Mouse (Mus musculus): Measurements from ENCODE around the gene Skida1.

The Skida1 gene

DNA sequence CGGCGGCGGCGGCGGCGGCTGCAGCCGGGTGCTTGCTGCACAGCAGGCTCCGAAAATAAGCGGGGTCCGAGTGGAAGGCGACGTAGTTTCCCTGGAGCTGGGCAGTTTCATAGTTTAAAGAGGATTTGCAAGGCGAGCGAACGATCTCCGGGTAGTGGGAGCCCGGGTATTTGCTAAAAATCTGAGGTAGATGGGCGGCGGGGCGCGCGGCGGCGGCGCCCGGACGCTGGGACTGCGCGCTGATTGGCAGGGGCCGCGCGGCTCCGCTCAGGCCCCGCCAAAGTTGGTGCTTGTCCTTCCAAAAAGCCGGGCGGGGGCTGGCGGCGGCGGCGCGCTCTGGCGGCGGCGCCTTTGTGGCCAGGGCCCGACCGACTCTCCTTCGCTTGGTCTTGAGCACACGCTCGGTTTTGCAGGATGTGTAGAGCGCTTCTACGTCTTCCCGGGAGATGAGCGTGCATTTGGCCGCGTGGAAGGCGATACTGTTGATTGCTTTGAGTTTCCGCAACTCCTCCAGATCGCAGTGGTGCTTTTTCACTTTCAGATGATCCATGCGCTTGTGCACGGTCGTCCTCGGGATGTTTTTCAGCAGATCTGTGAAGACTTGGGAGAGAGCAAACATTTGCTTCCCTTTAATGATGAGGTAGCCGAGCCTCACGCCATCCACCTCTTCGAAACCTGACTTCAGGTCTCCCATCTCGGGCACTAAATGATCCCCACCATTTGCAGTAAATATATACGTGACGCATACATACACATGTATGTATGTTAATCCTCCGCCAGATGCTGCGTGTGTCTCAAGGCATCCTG lies 1.0 kb downstream of the Skida1 start:
- peak; percentile 5; the same call in 1 of the 2 replicates for TF ChIP-seq GATA4 (IDR thresholded peaks at IDR 0.05; ENCODE audit: insufficient replicate concordance, low read length)

GRCm38 (mm10) chr2:18046758-18047645 lies 1.8 kb downstream of the Skida1 start:
- no peak for TF ChIP-seq GATA4 (IDR thresholded peaks at IDR 0.05; ENCODE audit: insufficient replicate concordance, low read length)

DNA sequence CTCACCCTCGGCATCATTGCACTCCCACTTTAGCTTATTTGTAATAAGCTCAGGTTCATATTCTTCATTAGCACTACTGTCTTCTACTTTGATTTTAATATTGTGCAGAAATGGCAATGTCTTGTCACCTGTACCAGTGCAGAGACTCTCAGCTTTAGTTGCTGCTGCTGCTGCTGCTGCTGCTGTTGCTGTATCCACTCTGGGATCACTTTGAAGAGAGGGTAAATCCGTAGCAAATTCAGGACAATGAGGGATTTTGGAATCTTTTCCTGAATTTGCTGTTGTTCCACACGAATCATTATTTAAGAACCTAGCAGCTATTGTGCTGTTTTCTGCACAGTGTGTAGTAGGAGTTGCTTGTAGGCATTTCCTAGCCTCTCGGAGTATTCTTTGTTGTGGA lies 2.7 kb downstream of the Skida1 start:
- TF ChIP-seq GATA4 (IDR thresholded peaks at IDR 0.05; ENCODE audit: insufficient replicate concordance, low read length) = no peak

DNA sequence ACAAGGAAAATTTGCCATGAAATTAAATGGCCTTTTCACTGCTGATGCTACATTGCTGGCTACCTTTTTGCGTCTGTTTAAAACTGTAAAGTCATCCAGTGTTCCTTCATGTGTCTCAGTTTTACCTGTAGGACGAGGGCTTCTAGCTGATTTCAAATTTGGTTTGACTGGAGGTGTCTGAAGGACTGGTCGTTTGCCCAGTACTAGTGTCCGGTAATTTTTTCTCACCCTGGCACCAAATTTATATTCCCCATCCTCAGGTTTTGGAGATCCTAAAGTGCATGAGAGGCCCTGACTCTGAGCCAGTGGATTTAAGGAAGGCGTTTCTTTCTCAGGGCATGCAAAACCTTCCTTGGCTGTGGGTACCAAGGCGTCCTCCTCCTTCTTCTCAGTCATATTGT lies 3.1 kb downstream of the Skida1 start:
- no peak for TF ChIP-seq GATA4 (IDR thresholded peaks at IDR 0.05; ENCODE audit: insufficient replicate concordance, low read length)

- TF ChIP-seq GATA4 (IDR thresholded peaks at IDR 0.05; ENCODE audit: insufficient replicate concordance, low read length) = no peak
Observed at GRCm38 (mm10) chr2:18045143-18045780, 3.6 kb downstream of the Skida1 start.

DNA sequence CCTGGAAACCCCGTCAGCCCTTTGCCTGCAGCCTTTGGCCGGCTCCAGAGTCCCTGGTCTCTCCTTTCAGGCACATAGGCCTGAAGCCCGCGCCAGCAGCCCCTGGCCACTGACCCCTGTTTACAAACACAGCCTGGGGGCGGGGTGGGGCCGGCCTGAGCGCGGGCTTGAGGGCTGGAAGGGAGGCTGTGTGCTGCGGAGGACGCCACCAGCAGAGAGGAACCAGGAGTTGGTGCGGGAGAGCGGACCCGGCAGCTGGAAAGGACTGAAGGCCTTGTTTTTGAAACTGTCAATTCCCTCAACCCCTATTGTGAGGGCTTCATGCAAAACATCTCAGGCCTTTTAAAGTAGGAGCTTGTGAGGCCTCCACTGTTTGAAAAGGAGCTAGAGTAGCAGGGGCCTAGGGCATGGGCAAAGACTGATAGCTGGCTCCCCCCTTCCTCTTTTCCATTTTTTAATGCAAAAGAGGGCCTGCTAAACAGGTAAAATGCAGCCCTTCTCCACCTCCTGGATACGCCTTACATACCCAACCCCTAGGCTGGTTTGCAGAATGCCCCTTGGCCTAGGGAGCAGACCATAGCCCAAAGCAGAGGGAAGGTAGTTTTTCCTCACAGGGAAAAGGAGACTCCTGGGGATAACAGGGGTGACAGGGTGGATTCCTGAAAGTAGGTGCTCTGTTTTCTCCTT lies 7.5 kb downstream of the Skida1 start:
- no peak for TF ChIP-seq GATA4 (IDR thresholded peaks at IDR 0.05; ENCODE audit: insufficient replicate concordance, low read length)

GRCm38 (mm10) chr2:18040347-18041160 lies 8.3 kb downstream of the Skida1 start:
- no peak for TF ChIP-seq GATA4 (IDR thresholded peaks at IDR 0.05; ENCODE audit: insufficient replicate concordance, low read length)

- no peak for TF ChIP-seq GATA4 (IDR thresholded peaks at IDR 0.05; ENCODE audit: insufficient replicate concordance, low read length)
Observed at GRCm38 (mm10) chr2:18039566-18040290, 9.1 kb downstream of the Skida1 start.

DNA sequence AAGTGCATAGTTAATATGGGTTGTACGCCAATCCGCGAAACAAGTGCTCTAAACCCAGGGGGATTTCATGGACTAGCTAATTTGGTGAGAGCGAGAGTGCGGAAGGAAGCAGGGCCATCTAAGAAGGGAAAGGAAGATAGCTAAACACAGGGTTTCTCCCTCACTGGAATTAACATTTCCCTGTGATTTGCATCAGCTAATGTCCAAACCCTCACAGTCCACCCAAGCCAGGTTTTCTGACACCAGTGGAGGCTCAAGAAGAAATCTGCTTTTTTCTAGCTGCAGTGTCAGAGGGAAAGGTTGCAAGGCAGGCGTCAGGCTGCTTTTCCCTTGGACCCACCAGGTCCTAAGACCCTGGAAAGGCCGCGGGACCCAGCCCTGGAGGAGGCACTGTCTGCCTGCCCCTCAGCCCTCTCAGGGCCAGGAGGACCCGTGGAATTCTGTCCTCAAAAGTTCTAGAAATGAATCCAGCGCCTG lies 9.9 kb downstream of the Skida1 start:
- no peak for TF ChIP-seq GATA4 (IDR thresholded peaks at IDR 0.05; ENCODE audit: insufficient replicate concordance, low read length)

DNA sequence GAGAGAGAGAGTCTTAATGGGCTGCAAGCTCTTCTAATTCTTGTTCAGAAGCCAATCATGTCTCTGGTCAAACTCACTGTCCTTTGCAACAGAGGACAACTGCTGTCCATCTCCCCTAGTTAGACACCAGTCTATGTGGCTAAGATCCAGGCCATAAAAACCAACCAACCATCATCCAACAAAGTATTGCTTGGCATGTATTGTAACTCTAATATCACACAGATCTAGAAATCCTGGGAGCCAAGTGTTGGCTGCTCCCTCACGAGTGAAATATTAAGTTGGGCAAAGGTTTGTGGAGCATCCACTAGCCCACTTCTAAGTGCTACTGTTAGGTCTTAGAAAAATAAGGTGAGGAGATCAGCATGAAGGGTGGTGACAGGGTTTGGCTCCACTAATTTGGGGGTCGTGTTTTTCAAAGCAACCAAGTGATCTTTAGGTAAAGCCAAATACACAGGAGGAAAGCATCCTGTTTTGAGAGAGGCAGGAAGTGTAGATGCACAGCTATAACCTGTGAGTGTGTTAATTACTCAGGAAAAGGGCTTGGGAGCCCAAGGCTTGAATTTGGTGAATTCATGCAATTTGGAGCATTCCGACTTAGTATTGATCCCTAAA lies 10.6 kb downstream of the Skida1 start:
- TF ChIP-seq GATA4 (IDR thresholded peaks at IDR 0.05; ENCODE audit: insufficient replicate concordance, low read length) = no peak

DNA sequence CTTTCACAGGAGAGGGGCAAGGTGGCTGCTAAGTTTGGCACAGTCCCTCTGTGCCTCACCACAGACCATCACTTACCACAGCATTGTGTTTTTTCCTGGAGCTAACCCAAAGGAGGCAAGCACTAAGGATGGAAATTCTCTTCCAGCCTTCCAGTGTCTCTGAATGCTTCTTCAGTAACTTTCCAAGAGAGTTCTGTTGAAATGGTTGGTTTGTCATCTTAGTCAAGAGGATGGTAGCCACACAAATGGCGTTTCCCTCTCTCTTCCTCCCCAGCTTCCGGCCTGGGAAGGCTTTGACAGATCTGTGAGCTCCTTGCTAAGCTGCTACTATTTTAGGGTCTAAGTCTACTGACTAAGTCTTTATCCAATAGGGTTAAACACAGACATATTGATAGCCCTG lies 11.4 kb downstream of the Skida1 start, which contains the start of gene A930004D18Rik:
Gene A930004D18Rik, minus strand, starts transcription at position 247 of the 400 bp plus-strand sequence.
- no peak for TF ChIP-seq GATA4 (IDR thresholded peaks at IDR 0.05; ENCODE audit: insufficient replicate concordance, low read length)

- no peak for TF ChIP-seq GATA4 (IDR thresholded peaks at IDR 0.05; ENCODE audit: insufficient replicate concordance, low read length)
Observed at GRCm38 (mm10) chr2:18034371-18035250, 14.2 kb downstream of the Skida1 start.
